Mouse (Mus musculus) effector memory CD4-positive, alpha-beta T cell, adult 5 months (primary cell): Measurements from ENCODE around the gene Rere. TPM values are rescaled to one million over a fixed set of nuclear protein-coding genes. Genes with fewer than 3 reads are reported as not detected.

ENCODE experiments used
- polyA plus RNA-seq: library from polyadenylated mRNA; unstranded; fragments of 100-300 nt; shearing (Covaris generic); gene quantifications from one replicate; pipeline ENCODE4 v1.2.1, GENCODE M21; 2017

Gene Rere
- 27.1 TPM for polyA plus RNA-seq

DNA sequence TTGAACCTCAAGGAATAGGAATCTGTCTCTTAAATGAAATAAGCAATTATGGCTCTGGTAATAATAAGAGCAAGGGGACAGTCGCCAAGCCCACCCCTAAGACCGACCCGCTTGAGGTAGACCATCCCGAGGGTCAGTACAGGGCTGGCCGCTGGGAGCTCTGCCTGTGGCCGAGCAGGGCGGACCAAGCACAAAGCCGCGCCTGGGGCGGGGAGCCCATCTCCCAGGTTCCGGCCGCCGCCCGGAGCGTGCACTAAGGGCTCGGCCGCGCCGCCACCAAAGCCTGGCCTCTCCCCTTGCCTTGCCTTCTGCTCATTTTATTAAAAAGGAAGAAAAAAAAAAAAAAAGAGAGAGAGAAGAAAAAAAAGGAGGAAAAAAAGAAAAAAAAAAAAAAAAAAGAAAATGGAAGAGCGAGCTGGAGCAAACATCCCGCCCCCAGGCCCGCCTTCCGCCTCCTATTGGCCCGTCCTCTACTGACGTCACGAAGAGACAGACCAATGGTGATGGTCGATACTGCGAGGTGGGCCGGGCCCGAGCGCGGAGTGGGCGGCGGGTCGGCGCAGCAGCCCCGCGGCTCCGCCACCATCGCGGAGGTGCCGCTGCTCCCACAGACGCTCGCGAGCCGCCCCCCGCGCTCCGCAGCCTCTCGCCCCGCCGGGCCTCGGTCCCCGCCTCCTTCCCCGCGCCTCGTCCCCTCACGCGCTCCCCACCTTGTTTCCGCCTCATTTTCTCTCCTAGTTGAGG, at the start of gene Rere:
Gene Rere (plus strand): TSS at position 629 of the 744 bp plus-strand sequence.

GRCm38 (mm10) chr4:150236521-150237481, 44.6 kb upstream of the Rere start, which contains the start of gene Eno1:
Gene Eno1, plus strand, starts transcription at chr4:150236721.

DNA sequence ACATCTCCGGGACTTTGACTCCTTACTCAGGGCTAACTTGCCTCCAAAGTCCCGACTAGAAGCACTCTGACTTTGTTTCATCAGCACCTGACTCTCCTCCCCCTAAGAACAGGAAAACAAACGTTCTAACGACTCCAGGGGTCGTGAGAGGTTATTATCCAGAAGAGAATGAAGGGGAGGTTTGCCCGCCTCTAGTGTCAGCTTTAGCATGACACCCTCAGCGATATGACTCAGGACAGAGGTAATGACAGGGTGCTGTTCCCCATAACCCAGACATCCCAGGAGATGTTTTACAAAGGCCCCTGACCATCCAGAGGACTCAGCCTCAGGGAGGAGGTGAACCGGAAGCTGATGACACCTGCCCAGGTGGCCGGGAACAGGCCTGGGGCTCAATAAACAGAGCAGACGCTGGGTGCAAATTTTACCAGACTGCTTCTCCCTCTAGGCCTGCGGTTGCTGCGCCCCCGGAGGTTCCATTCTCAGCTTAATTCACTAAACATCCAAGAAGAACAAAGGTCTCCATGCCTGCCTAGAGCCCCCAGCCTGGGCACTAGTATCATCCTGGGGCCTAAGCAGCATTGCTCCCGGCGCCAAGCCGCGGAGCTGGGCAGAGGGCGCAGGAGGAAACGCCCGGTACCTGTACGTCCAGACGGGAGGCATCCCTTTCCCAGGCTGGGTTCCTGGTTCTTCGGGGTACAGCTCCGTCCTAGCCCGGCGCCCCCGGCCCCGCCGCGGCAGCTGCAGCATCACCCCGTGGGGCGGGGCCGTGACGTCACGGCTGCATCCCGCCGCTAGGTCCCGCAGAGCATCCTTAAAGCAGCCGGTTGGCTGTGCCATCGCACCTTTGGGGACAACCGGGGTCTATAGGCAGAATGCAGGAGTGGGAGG, 370.2 kb downstream of the Rere start, which contains the start of gene Slc45a1:
Gene Slc45a1 (minus strand): TSS at position 785 of the 888 bp plus-strand sequence.

Other genes with a start within 250 kb of the Rere start
- gene Gpr157, start 194.3 kb upstream of the Rere start, polyA plus RNA-seq = 0.37 TPM
- not detected for gene Slc2a5, start 162.4 kb upstream of the Rere start, polyA plus RNA-seq
- not detected for gene Slc2a7, start 132.7 kb upstream of the Rere start, polyA plus RNA-seq
- gene Car6, start 80.3 kb upstream of the Rere start, polyA plus RNA-seq = not detected
- gene Eno1, start 44.9 kb upstream of the Rere start, polyA plus RNA-seq = 995 TPM